Mouse (Mus musculus) kidney, postnatal 4 days (tissue): ENCODE data around the gene Vegfb.
A peak's percentile ranks its signal among the peaks of the same experiment; 100 is the strongest.

ENCODE experiments used
- DNase-seq, 2 experiments: peaks; one replicate each; pipeline ENCODE4 v3.0.0; 2021; ENCODE audit warnings: mixed read lengths in 2 of 2

The Vegfb gene

DNA sequence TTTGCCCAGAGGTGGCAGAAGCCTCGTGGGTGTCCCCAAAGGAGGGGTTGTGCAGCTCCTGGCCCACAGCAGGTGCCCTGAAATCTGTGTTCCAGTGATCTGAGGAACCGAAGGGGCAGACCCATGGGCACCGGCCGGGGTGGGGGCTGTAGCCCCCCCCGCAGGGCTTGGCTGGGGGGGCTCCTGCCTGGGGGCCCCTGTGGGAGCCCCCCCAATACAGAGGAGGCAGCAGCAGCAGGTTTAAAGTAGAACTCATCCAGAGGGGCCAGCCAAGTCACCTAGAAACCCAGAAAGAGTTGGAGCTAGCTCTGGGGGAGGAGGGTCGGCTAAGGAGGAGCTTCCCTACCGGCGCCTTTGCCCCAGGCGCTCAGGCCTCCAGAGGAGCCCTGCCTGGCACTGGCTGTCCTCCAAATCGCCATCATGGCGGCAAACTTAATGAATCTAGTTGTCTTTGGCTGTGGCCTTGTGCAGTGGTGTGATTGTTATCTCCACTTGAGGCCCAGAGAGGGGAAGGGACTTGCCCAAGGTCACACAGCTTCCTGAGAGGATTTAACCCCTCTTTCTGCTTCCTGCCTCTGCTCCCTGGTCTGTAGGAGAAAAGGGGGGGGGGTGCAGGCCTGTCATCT is 16.9 kb downstream of the Vegfb start:
- peak in 1 of 2 experiments; percentile 37 for DNase-seq

DNA sequence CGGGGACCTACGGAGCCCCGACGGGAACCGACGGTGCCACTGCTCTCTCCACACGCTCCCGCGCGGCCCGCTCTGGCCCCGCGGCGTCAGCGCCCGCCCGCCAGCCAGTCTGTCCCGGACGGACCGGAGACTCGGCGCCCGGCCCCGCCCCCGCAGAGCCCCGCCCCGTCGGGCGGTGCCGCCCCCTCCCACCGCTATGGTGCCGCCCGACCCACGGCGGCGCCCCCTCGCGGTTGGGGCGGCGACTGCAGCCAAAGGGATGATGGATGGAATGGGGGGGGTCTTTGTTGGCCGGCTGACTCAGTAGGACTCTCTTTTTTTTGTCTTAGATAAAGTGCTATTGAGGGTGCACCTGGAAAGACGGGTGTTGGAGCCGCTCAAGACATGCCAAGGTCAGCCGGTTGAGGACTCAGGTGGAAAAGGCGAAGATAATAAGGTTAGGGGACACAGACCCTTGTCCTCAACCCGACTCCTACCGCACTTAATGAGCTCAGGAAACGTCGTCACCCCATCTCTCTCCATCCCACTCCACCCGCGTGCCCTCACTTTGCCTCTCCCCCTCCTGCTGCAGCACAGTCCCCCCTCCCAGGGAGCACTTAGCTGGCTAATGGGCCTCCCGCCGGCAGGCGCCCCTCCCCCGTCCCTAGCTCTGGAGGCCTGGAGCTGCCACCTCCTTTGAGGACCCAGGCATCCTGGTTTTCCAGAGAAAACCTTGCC is 17.6 kb downstream of the Vegfb start:
- peak; percentile 86 to 91 for DNase-seq

DNA sequence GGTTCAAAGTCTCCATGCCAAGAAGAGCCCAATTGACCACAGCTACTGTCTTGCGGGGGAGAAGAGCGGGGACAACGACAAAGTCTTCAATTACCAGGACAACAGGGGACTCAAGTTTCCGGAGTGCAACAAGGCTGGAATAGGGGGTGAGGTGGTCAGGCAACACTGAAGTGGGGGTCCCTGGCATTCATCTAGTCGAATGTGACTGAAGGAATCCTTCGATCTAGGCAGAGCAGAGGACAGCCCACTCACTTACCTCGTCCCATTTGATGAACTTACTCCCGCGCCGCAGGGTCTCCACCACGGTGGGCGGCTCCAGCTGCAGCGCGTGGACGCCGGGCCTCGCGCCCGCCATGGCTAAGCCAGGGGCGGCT is 18.2 kb downstream of the Vegfb start:
- DNase-seq = no peak

DNA sequence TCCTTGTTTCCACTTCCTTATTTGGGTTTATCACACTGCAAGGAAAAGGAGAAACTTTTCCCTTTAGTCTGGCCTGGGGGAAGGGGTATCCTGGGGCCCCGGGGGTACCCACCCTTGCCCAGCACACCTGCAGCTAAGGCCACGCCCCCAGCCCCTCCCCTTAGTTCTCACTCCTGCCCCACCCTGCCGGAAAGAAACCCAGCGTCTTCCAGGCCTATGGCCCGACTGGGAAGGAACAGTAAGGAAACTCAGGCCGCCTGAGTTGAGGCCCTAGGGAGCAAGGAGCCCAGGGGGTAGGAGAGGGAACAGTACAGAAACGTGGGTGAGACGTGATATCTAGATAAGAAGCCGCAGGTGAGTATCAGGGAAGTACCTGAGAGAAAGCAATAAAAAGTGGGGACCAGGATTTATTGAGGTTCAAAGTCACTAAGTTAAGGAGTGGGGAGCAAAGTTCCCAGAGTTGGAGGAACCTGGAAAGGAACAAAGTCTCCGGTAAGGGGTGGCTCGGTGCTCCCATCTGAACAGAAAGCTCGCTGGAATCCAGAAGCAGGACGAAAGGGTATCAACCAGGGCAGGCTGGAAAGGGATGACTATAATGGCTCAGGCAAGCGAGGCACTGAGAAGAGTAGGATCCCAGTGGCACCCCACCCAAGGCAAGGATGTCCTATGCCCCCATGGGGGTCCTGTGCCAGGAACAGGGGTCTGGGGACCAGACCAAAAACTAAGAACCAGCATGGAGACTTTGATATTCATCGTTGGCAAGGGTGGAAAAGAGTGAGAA is 18.8 kb downstream of the Vegfb start:
- peak; percentile 66 to 77 for DNase-seq

DNA sequence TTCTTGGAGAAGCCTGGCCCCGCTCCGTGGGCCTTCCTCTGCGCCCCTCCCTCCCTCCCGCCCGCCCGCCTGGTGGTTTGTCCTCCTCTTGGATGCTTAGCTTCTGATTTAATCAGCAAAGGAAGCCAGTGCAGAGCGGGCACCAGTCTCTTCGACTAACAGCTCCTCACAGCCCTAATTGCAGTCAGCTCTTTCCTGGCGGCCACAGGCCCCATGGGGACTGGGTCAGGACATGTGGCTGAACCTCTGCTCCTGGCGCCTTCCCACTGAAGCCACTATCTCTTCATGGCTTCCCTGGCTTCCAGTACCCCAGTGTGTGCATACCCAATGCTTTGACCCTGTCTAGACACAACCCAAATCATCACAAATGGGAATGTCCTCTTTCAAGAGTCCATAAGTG is 31.0 kb downstream of the Vegfb start:
- no peak for DNase-seq

DNA sequence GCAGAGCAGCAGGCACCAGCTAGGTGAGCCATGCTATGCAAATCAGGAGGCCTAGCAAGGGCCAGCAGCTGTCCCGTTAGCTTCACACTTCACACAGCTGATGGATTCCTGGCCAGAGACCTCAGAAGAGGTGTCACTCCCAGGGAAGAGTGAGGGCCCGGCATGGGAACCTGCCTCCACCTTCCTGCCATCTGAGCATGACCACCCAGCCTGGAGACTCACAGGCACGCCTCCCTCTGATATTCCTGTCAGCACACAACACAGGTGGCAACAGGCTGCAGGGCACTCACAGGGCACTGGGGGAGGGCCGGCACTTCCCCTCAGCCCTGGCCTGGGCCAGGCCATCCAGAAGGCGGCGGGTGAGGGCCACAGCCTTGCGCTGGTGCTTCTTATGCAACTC is 32.0 kb downstream of the Vegfb start:
- DNase-seq = no peak

DNA sequence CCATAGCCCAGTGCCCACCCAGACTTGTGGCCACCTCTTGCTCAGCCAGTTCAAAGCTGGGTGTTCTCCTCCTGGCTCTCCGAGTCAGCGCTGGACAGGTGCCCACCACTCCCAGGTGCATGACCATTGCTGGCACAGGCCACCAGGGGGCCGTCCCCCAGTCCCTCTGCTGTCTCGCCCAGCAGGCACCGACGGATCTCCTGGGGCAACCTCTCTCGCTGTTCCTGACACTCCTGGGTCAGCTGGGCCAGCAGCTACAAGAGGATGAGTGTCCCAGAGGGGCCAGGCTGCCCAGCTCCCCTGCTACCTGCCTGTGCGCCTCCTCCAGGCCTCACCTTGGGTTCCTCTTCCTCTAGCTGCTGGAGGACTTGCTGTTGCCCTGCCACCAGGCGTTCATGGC is 33.4 kb downstream of the Vegfb start:
- peak; percentile 73 to 80 for DNase-seq

DNA sequence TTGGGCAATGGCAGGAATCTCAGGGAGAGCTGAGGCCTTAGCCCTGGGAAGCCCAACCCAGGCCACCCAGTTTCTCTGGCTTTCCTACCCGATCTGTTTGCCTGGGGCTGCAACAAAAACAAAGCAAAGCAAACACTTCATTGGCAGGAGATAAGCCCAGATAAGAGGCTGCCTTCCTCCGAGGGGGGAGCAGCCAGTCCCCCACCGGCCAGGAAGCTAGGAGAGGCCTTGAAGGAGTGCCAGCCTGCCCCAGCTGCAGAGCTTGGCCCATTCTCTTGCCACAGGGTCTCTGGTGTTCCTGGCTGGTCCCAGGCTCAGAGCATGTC is 34.8 kb downstream of the Vegfb start:
- peak; percentile 52 to 63 for DNase-seq

DNA sequence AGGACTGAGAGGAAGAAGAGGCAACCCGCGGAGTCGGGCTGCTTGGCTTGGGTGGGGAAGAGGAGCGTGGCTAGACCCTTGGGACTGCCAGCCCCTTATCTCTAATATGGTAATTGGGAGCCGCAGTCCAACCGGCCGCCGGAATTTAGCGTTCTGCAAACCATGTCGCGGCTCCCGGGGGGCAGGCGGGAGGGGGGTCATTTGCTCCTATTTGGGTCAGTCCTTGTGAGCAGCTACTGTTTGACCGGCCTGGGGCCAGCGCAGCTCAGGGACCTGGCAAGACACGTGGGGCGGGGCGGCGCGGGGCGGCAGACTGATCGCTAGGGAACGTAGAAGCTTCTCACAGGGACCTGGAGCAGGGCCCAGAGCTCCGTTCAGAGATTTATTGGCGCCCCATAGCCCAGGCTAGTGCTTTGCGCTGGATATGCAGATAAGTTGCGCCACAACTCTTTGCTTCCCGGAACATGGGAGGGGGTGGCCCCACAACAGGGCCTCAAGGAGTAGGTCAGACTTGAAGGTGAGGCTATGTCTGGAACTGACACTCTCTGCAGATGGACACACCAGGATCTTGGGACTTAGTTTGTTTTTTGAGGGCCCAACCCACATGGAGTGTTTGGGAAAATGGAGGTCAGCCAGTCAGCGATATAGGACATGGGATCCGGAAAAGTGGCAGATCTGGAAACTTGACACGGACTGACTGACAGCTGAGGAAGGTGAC is 35.3 kb downstream of the Vegfb start:
- peak; percentile 85 to 91 for DNase-seq

DNA sequence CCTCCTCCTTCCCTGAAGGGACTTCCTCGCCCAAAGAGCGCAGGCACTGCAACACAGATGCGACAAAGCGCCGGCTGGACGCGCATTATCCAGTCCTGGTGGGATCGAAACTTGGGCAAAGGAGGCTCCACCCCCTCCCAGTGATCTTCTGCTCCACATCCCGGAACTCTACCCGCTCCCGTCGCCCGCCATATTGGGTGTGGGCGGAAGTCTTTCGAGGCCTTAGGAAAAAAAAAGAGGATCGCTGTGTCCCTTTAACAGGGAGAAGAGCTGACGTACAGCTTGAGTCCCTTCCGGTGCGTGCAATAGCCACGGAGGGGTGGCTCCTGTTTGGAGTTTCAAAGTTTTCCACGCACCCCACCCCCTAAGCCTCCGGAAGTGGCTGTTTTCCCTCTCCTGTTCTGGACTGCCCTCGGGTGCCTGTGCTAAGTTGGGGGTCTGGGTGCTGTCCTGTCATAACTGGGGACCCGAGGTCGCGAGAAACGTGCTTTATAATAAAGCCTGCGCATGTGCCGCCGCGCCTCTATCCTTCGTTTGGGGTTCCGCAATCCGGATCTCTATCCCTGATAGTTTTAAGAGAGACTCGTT is 36.0 kb downstream of the Vegfb start:
- DNase-seq = peak; percentile 95 to 96

DNA sequence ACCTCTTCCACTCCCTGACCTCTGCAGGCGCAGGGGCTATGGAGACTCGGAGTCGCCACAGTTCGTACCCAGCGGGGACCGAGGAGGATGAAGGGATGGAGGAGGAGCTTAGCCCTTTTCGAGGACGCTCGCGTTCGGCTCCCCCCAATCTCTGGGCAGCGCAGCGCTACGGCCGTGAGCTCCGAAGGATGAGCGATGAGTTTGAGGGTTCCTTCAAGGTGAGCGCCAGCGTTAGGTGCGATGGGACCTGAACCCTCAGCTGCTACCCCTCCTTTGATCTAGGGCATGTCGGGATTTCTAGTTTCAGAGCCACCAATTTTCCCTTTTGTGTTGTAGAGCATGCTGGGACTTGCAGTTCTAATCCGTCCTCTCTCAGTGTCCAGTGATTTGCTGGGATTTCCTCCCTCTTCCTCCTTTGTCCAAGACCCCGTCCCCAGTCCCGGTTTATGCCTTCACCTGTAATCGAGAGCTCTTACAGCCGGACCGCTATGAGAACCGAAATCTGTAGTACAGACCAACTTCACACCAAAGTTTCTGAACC is 36.8 kb downstream of the Vegfb start:
- peak; percentile 62 to 69 for DNase-seq

DNA sequence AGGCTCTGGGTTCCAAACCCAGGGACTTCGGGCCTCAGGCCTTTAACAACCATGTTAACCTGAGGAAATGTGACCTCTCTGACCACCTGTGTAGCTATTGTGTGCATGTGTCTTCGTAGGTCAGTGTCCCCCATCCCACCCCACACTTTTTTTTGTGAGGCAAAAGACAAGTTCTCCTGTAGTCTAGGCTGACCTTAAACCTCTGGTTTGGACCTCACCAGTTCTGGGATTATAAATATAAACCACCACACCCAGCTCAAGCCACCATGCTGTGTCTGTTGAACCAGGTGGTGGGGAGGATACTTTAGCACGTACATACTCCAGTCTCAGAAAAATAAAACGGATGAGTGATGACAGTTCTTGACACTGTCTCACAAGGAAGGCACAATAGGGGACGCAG is 37.5 kb downstream of the Vegfb start:
- DNase-seq = no peak

DNA sequence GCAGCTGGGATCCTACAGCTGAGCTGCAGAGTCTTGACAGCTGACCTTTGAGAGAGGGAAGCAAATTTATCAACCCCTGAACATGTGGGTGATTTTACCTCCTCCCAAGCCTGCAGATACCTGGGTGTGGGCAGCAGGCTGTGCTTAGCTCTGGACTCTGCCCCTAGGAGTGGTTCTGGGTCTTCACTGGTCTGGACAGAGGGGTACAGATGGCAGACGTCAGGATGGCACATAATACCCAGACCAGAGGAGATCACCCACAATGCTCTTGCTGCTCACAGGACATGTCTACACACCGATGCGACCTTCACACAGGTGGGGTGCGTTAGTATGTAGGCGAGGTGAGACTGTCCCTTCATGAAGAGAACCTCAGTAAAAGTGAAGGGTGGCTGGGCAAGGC is 37.9 kb downstream of the Vegfb start:
- no peak for DNase-seq

DNA sequence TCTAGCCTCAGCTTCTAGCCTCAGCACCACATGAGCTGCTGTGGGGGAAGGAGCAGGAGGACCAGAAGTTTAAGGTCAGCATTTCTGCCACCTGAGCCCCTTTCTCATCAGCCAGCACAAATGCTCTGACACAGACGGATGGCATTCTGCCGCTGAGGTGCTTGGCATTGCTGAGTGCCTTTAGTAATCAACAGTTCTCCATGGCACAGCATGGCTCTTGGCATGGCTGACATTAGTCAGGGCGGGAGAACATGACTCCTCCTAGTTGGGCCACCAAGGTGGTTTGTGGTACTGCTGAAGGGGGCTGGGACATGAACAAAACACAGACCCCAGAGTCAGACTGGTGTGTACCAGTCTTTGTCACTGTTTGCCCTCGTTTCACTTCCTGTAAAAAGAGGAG is 39.3 kb downstream of the Vegfb start:
- DNase-seq = no peak

DNA sequence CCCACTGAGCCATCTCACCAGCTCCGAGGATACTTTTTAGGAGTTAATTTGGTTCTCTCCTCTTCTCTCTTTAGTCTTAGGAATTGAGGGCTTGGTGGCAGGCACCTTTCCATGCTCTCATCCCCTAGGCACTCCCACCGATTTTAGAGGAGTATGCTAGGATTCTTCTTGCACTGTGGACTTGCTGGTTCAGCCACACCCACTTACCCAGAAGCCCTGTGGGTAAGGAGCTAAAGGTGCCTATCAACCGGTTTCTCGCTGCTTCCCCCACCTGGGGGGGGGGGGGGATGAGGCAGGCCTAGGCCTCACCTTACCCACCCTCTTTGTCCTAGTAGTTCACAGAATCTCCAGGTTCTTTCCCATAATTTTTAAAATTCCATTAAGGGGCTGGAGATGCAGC is 39.7 kb downstream of the Vegfb start:
- DNase-seq = no peak

DNA sequence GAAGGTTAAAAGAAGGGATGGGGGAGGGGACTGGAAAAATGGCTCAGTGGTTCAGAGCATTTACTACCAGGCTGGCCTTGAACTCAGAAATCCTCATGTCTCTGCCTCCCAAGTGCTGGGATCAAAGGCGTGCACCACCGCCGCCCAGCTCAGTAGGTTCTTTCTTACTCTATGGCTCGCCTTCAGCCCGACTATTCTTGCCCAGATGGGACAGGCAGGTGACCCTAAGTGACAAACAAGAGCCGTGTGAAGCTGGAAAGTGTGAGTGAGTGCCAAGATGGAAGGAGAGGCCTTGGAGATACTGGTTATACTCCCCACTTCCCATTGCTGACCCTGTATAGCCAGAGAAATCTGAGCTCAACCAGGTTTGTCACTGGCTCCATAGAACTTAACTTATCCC is 43.7 kb downstream of the Vegfb start:
- DNase-seq = no peak

DNA sequence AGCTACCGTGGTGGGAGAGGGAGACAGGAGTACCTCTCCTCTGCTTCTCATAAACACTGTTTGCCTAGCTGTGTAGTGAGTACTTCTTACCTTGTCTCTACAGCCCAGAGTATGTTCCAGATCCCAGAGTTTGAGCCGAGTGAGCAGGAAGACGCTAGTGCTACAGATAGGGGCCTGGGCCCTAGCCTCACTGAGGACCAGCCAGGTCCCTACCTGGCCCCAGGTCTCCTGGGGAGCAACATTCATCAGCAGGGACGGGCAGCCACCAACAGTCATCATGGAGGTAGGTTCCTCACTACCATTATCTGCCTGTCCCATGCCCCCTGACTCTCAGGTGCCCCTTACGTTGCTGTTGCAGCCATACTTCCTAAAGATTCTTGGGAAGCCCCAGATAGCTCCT is 44.7 kb downstream of the Vegfb start:
- peak in 1 of 2 experiments; percentile 33 for DNase-seq

DNA sequence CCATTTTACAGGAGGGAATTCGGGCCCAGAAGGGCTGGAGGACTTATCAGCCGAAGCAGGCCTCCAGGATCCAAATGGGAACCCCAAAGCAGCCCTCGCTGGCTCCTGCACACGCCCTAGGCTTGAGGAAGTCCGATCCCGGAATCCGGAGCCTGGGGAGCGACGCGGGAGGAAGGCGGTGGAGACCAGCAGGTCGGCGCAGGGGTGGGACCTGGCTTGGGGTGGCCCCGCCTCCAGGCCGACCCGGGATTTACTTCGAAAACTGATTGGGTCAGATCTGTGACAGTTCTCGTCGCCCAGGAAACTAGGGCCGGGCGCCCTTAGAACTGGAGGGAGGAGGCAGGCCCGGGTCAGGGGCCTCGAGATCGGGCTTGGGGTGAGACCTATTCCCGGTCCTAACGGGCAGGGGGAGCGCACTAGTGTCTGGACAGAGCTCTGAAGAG is 45.2 kb downstream of the Vegfb start, which contains the start of gene Gpr137:
Gpr137 (minus strand) TSS at position 232 of the 443 bp plus-strand sequence.
- DNase-seq = peak; percentile 95 to 97

DNA sequence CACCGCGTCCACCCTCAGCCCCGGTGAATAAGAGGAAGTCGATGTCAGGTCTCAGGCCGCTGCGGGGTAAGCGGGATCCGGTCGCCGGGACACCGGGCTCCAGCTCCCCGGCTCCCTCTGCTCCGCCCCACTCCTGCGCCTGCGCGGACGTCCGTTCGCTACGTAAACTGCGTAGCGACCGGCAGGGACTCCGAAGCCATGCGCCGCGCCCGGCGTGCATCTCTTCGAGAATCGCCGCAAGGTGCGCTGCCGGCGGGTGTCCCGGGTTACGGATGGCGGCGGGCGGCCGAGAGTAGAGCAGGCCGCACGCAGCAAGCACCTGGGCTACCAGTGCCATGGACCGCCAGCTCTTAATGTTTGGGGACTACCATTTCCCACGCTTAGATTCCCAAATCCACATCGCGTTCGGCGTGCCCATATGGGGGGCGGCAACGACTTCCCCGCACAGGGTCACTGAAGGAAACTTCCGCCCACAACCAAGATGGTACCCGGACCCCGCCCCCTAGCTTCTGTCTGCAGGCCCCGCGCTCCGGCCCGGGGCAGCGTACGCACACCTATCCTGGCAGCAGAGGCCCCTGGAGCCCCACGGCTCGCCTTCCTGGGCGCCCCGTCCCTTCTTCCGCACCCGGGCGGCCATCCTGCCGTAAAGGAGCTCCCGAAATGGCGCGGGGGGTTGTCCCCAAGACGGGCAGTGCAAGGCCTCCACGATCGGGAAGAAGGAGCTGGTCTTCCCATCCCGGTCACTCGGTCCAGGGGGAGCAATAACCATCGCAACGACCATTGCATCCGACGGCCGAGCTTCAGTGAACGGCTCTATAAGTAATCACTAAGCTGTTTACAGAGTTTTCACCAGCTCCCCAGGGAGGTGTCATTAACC is 45.8 kb downstream of the Vegfb start, which contains the start of gene Bad:
Bad (plus strand) TSS at position 490 of the 877 bp plus-strand sequence.
- peak; percentile 96 to 97 for DNase-seq

DNA sequence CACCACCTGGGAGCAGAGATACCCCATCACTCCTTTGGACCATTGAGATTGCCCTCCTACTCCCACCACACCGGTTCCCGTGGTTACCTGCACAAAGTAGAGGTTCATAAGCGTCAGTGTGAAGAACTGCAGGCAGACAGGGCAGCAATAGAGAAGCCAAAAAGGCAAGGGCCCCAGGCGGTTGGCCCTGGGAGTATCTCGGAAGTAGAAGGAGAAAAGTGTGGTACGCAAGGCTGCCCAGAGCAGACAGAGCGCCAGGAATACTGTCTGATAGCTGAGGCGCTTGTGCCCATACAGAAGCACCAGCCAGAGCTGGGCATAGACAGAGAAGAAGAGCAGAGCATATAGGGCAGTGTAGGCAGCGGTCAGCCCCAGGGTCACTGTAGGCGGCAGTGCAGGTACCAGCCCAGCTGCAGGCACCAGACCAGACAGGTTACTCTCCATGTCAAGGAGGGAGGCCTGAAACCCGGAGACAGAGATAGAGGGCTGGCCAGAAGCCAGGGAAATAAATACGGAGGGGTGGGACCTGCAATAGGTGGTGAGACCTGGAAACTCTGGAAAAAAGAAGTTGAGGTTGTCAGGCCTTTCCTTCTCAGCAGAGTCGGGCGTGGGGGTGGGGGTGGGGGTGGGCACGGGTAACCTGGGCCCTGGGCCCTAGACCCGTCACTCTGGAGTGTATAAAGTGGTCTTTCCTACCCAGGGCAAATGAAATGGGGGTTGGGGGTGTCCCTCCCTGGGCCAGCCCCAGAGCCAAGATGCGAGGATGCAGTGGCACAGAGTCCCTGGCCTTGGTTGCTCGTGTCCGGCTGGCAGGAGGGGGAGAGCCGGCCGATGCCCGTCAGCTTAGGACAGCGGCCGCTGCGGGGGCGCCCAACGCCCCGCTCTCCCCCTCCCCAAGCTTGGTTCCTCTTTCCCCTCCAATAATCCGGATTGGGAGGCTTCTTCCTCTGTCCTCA is 46.8 kb downstream of the Vegfb start:
- DNase-seq = peak; percentile 15 to 39
